Mouse (Mus musculus): ENCODE data around the gene Dirc2.

Gene Dirc2

DNA sequence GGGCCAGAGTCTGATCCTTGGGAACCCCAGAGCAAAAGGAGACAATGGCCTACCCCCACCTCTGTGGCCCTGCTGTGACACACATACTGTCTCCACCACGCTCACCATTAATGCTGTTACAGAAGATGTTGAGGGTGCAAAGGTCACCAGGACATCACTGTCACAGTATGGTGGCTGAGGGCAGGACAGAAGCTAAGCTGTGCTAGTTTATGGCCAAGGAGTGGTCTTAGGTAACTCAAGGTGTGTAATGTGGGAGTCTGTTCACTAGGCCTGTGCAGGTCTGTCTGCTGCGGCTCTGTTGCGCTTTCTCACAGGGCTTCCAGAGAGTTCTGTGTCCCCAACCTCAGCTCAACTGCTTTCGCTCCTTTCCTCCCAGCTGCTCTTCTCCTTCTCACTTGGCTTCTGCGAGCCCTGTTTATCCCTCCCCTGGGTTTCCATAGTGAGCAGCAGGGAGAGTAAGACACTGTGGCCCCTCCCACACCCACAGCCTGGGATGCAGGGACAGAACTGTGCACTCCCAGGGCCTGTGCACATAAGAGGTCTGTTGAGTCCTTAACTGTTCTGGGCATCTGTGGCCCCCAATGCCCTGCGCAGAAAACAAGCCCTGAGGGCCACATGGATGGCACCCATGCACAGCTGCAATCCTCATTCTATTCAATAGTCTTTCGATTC is 30.9 kb downstream of the Dirc2 start:
- no peak for DNase-seq

- peak; percentile 81 for DNase-seq
These were observed 35.1 kb downstream of the Dirc2 start for GRCm38 (mm10) chr16:35734038-35734437.

DNA sequence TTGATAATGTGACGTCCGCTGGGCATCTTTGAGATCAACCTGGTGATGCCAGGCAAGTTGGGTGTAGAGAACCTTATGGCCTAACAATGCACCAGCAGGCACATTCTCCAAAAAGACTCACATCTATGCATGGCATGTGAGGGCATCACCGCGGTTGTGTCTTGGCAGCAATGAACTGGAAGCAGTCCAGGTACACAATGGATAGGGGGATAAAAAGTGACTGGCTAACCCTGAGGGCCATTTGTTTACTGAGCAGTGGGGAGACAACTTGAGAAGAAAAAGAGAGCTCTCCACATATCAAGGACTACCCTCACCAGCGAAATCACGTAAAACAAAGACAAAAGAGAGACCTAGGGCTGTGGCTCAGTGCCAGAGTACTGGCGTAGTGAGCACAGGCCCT is 37.1 kb downstream of the Dirc2 start:
- DNase-seq = no peak

GRCm38 (mm10) chr16:35729151-35729738 is 39.9 kb downstream of the Dirc2 start:
- DNase-seq = no peak

GRCm38 (mm10) chr16:35726601-35727000 is 42.6 kb downstream of the Dirc2 start:
- DNase-seq = no peak

GRCm38 (mm10) chr16:35724561-35724960 is 44.6 kb downstream of the Dirc2 start:
- DNase-seq = no peak

- DNase-seq = no peak
These were observed 51.4 kb downstream of the Dirc2 start for GRCm38 (mm10) chr16:35717761-35718160.

- no peak for DNase-seq
These were observed 52.9 kb downstream of the Dirc2 start for GRCm38 (mm10) chr16:35716257-35716656.

DNA sequence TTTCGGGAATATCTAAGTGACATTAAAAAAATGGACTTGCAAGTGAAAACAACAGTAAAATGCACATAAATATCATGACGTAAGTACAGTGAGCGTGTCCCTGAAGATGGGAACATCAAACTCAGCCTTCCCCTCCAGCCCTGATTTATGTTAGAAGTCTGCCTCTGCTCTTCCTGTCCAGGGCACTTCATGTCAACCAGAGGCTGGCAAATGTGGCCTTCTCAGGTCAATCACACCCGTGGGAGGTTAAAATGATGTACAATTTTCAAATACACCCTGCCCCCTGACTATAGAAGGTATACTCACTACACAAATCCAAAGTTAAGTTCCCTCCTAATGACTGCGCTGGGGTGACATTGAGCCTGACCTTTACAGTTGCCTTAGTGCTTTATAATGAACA is 53.4 kb downstream of the Dirc2 start:
- DNase-seq = no peak

DNA sequence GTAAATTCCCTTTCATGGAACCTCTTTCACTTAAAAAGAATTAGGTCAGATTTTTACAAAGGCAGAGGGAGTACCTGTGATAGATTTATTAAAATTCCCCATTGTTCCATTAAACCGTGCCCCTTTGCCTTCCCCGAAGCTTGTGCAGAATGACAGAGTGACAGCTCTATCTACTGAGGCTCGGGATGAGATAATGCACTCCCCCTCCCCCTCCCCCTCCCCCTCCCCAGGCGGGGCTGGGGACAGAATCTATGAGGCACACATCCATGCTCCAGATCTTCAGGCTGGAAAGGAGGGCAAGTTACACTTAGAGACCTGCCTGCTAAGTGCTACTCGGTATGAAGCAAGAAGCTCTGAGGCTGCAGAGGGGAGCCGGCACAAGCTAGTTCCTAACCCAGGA is 53.8 kb downstream of the Dirc2 start:
- DNase-seq = no peak

DNA sequence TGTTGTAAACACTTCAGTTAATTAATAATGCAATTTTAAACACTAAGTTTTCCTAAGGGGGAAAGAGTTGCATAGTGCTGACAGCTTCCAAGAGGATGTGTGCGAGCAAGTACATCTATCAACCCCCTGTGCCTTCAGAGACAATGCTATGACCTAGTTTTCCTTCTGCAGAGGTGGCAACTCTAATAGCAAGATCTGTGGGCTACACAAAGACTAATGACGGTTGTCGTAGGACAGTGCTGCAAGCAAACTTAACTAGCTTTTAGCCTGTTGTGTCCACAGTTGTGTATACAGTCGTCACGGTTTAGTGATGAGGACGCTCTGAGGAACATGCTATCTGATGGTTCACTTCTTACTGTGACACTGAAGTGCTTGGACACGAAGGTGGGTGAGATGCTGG is 54.5 kb downstream of the Dirc2 start:
- no peak for DNase-seq

DNA sequence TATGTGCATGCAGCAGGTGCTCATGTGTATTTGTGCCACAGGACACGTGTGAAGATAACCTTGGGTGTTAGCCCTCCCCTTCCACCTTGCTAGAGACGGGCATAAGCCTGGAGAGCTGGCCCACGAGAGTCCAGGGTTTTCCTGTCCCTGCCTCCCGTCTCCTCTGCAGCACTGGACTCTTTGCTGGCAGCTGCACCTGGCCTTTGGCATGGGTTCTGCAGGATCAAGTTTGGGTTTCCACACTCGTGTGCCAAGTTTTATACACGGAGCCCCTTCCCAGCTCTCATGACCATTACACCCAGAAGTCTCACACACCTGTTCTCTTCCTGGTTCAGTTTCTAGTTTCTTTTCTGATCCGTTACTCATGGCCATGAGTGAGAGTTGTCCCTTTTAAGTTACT is 55.5 kb downstream of the Dirc2 start:
- no peak for DNase-seq

DNA sequence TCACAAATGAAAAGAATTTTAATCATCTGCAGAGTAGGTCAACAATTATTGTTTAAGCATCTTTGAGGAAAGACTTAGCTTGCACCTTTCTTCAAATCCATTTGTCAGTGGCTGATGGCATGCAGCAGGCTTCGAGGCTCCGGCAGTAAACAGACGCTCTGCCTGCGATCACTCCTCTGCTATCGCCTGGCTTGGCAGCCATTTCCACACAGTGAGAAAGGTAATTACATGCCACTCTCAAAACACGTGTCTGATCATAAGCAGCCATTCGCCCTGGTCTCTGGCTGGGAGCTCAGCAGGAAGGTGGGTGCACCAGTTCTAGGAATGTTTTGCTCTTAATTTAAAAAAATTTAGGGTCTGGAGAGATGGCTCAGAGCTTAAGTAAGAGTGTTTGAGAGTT is 58.2 kb downstream of the Dirc2 start:
- DNase-seq = no peak

DNA sequence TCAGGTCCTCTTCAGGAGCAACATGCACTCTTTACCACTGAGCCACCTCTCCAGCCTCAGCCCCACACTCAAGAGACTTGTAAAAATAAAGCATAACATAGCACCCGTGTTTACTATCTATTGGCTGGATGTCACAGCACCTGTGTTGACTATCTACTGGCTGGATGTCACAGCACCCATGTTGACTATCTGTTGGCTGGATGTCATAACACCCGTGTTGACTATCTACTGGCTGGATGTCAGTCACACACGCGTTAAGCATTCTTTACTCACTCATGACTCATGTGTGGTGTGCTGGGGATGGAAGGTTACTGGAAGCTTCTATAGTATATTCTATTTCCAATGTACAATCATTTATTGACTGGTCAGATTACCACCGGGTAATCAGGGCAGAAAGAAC is 62.2 kb downstream of the Dirc2 start:
- no peak for DNase-seq

DNA sequence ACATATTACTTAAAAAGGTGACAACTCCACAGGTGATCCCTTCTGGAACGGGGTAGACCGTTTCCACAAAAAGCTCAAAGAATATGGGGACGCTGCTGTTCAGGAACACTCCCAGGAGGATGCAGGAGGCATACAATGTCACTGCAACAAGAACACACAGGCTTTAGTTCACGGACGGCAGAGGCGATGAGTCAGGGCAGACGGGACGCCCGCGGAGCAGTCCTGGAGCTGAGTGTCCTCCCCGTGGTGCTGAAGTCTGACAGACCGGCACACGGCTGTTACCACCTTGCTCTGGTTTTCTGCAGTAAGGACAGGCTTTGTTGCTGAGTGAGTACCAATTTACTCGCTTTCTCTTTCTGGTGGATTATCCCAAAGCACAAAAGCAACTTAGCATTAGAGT is 64.4 kb downstream of the Dirc2 start:
- no peak for DNase-seq

GRCm38 (mm10) chr16:35703763-35704679 is 65.1 kb downstream of the Dirc2 start:
- DNase-seq = no peak

- no peak for DNase-seq
These were observed 67.3 kb downstream of the Dirc2 start for GRCm38 (mm10) chr16:35701823-35702222.

DNA sequence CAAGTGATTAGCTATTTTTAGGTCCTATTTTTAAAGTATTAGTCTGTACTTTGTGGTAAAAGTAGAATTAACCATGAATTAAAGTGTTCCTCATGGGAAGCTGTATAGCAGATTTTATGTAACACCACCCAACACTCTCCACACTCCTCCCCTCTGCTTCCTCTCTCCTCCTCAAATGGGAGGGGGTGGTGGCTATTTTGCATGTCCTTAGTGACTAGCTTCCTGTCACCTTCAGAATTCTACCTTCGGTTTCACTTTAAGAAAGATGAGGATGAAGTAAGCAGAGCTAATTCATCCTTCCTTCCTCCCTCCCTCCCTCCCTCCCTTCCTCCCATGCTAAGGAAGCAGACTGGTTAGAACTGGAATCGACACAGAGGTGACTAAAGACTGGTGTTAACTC is 73.1 kb downstream of the Dirc2 start:
- no peak for DNase-seq

DNA sequence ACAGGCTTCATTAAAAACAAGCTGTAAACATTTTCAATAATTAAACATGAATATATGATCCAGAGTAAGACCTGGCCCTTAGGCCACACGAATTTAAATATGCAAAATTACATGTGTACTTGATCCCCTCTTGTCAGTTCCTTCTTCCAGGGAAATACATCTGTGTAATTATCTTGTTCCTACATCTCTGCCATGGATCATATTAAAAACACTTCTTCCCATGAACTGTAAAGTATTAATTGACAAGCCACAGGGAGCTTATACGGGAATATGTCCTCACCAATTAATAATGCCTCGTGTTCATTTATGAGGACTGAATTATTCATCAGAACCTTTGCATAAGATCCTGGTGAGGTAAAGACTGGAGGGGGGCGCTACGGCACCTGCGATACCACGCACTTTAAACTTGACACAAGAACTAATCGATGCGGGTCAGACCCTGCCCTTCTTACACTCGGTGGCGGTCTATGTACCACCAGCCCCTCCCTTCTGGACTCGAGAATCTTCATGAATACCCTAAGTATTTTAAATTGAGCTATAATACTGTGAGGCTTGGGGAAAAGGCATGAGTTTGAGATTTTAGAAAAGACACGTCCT is 74.8 kb downstream of the Dirc2 start:
- DNase-seq = no peak

DNA sequence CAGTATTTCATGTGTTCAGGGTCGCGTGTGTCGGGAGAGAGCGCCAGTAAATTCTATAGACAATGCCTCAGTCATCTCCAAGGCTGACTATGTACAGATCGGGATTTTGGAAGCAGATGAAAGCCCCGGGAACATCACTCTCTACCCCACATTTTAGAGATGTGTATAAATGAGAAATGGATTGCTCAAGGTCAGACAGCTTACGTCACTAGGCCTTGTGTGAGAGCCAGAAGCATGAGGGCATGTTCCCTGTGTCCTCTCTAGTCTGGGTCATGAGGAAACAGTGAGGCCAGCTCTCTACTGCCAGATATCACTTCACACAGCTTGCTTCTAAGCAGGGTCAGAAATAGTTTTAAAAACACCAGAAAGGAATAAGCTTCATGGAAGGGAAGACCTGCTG is 77.5 kb downstream of the Dirc2 start:
- DNase-seq = no peak

DNA sequence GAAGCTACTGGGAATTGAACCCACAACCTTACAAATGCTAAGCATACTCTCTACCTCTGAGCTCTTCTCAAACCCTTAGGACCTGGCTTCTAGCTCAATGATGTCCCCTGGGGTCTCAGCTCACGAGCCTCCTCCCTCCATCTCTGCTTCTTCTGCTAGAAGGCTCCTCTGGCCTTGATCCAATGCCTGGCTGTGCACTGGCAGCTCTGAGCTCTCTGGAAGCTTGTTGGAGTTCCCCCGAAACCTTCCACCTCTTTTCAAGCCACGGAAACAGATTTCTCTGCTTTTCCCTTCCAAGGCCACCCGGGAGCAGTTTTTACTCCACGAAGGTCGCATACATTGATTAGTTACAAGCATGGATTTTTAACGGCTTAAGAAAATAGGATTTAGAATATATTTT is 82.7 kb downstream of the Dirc2 start:
- DNase-seq = no peak

- DNase-seq = no peak
These were observed 84.1 kb downstream of the Dirc2 start for GRCm38 (mm10) chr16:35685027-35685426.

DNA sequence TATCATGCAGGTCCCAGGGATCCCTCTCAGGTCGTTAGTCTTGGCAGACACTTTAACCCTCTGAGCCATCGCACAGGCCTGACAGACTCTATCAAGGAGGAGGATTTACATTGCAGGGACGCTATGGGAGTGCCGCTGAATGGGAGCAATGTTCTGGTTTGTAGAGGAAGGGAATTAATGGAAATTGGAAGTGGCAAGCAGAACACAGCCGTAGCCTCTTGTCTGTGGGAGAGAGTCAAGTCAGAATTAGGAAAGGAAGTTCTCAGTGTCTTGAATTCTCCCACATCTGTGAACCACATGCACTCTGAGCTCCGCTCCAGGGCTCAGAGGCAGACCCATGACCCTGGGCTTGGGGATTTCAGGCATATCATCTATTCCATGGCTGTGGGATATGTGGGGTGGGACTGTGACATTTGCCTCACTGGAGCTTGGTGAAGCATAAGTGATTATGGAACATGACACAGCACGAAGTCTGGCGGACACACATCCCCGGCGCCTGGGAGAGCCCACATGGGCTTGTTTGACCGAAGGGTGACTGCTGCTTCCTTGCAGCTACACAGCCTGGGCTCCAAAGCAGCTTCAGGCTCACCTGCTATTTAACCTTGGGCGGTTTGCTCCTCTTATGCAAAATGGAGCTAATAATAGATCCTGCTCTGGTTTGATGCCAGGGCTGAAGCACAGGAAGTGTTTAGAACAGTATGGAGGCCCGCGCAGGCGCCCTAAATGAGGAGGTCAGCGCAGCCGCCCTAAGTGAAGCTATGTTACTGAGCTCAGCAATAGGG is 87.6 kb downstream of the Dirc2 start:
- DNase-seq = no peak

All from lung, postnatal 14 days (tissue).